Mouse (Mus musculus) heart, postnatal 0 days (tissue): ENCODE measurements around the gene Resp18.
A peak's percentile ranks its signal among the peaks of the same experiment; 100 is the strongest.

Experiments
- CTCF ChIP-seq: IDR thresholded peaks from 2 replicates; pipeline ENCODE4 v1.5.1; 2016; ENCODE audit warnings: antibody characterized with exemption, control low read depth, low read depth
- EP300 ChIP-seq: IDR thresholded peaks from 2 replicates; pipeline ENCODE4 v1.6.1; 2016; ENCODE audit warnings: antibody characterized with exemption, low read depth

- TF ChIP-seq CTCF (peak; percentile 89), EP300 (no peak)
Measured at GRCm38 (mm10) chr1:75253849-75254624, 24.2 kb downstream of the Resp18 start.
